Comparison of ENCODE assay signal across 10 mouse cellular contexts in the genomic region with DNA sequence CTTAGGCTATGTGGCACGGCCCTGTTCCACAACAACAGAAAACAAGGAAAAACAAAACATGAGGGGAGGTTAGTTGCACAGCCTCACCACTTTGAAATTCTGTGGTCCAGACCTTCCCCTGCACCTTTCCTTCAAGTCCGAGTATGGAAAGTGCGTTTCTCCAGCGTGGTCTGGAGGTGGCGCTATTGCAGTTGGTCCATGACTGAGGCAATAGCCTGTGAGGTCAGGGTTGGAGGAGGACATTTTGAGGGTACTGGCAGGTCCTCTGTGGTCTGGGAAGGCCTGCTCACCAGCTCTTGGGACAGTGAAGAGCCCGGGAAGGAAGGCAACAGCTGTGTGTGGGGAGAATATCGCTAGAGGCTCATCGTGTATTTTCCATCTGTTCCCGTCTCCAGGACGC. TPM values are rescaled to one million over a fixed set of nuclear protein-coding genes. Genes with fewer than 3 reads are reported as not detected.
A peak's percentile ranks its signal among the peaks of the same experiment; 100 is the strongest.
DNase-seq lines count a peak whose midpoint lies in the region; ATAC-seq lines count a peak whose summit lies in the region.
"Had no signal": no experiment of that assay in that cellular context is flagged by ENCODE, and none has a peak within 500 bp of the region (broad histone marks: within the 10 kb centered on the region; RNA-seq: fewer than 3 reads in every experiment).

No protein-coding gene starts in this region.

- DNase-seq in cerebellum, postnatal 14 days = peak; percentile 50 to 71
- DNase-seq in cerebellum, adult 11 months = no peak
- peak; percentile 35 for DNase-seq in layer of hippocampus, adult 11-12 months (ENCODE audit: low spot score)
- no peak for DNase-seq in layer of hippocampus, postnatal 14 days (ENCODE audit: low spot score in 2 of 2)
- peak; percentile 27 for DNase-seq in thymus, postnatal 4 days
- DNase-seq in thymus, postnatal 10 days (ENCODE audit: low spot score in 2 of 2) = no peak
- DNase-seq in urinary bladder, postnatal 4 days (ENCODE audit: low spot score in 2 of 2) = no peak
- DNase-seq: gastrocnemius, postnatal 25 days; kidney, adult 18-20 months had no signal

- ATAC-seq in erythroblast, adult 5-6 weeks (replicated peaks; ENCODE audit: low FRiP score, poor library complexity, severe bottlenecking) = no peak

RNA-seq across cellular contexts. Expression of a gene that starts 21.2 kb away (rescaled TPM):
- total RNA-seq in layer of hippocampus, postnatal 14 days (2021) = 10 to 100 TPM; 22.0 to 26.3 TPM
- 3.6 and 4.8 TPM in 2 replicates for total RNA-seq in erythroblast, adult 5-6 weeks (2015; ENCODE audit: low replicate concordance)
- 7.8 and 10.2 TPM in 2 replicates for total RNA-seq in erythroblast, adult 5-6 weeks (2017; ENCODE audit: low replicate concordance)

RNA-seq across cellular contexts. Expression of a gene that starts 58.4 kb away (rescaled TPM):
- 10 to 100 TPM; 13.7 to 16.1 TPM for total RNA-seq in layer of hippocampus, postnatal 14 days (2021)
- total RNA-seq in erythroblast, adult 5-6 weeks (2015; ENCODE audit: low replicate concordance) = 7.1 and 10.6 TPM in 2 replicates
- 2.2 and 2.6 TPM in 2 replicates for total RNA-seq in erythroblast, adult 5-6 weeks (2017; ENCODE audit: low replicate concordance)

Comparison
In these comparisons a context has a peak if more than half of its experiments do, and no peak if none do; other contexts are left out.
1. DNase-seq: peak in cerebellum, postnatal 14 days (2 of 2), layer of hippocampus, adult 11-12 months (single experiment) and thymus, postnatal 4 days (single experiment); none in cerebellum, adult 11 months (single experiment), layer of hippocampus, postnatal 14 days (0 of 2), thymus, postnatal 10 days (0 of 2) and urinary bladder, postnatal 4 days (0 of 2).